Mouse (Mus musculus) heart, postnatal 36 days (tissue): ENCODE results near the gene Tfdp1. TPM values are rescaled to one million over a fixed set of nuclear protein-coding genes. Genes with fewer than 3 reads are reported as not detected.
A peak's percentile ranks its signal among the peaks of the same experiment; 100 is the strongest.
"Not testable (repeated sequence)": the region's sequence is repeated elsewhere in the genome, so short reads cannot be mapped to it uniquely, and the experiment has no call there.

Source experiments
- DNase-seq, 2 experiments: peaks; one replicate each; pipeline ENCODE4 v3.0.0; 2021 to 2022
- intact Hi-C: fragments of 180-260 bp; cut with DNase I; formaldehyde crosslinking; loops from one replicate; pipeline ENCODE4 v1.15.1; 2025
- total RNA-seq, 2 experiments: library from RNA; stranded (reverse); gene quantifications; 2 replicates each; pipeline ENCODE4 v1.2.3; 2021

Gene Tfdp1
- 10 to 100 TPM; 32.3 to 35.0 TPM for total RNA-seq

DNA sequence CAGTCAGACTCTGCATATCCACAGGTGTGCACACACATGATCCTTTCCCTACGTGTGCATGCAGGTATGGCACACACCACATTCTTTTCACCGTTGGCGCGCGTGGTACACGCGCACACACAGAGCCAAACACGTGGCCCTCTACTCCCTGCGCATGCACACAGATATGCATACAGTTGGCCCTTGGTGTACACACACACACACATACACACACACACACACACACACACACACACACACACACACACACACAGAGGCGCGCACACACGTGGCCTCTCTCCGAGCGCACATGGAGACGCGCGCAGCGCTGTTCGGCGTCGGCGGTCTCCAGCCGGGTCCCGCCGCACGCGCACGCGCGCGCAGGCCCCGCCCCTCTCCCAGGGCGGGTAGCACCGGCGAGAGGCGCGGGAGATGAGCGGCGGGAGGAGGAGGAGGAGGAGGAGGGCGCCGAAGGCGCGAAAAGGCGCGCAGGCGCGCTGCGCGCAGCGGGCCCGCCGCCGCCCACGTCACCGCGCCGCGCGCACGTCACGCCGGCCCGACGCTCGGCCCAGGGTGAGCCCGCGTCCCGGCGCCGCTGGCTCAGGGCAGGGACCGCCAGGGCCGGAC, at the start of gene Tfdp1:
TSS of gene Tfdp1 (plus strand) at position 497 of the 606 bp plus-strand sequence.
- peak; percentile 66 to 75 for DNase-seq
- intact Hi-C loops: no loop called here

DNA sequence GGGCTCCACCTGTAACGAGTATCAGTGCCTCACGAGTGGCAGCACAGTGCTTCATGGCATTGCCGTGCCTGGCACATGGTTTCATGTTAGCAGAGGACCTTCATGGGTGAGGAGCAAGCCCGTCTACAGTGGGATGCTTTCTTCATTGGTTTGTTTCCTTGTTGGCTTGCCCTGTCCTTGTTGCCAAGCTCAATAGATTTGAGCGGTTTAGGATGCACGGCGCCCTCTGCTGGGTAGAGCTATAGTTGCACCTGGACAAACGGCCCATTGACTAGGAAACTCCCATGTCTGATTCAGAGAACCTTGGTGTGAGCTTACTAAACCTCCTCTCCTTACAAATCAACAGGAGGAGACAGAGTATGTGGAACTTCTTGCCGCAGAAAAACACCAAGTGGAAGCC, 46.2 kb upstream of the Tfdp1 start:
- intact Hi-C loops: no loop called here
- peak; percentile 72 to 81 for DNase-seq

DNA sequence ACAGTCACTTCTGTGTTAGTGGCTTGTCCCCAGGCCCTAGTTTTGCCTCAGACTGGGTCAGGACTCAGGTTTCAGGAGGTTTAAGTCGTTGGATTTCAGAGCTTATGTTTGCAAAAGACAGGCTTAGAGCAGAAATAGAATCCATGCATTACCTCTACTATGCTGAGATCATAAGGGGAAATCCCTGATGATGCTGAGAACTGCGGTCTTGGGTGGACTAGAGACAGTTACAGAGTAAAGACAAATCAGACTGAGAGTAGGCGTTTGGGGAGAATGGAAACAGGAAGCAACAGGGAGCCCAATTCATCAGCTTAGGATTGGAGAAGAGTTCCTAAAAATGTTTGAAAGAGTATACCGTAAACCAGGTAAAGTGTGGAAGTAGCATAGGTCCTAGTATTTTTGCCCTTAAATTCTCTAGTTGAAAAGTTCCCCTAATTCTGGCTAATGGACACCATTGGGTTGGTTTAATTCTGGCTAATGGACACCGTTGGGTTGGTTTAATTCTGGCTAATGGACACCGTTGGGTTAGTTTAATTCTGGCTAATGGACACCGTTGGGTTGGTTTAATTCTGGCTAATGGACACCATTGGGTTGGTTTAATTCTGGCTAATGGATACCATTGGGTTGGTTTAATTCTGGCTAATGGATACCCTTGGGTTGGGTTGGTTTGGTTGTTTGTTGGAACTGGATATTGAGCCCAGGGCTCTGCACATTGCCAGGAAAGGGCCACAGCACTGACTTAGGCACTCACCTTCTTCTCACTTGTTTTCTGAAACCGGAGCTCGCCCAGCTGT, 44.7 kb upstream of the Tfdp1 start:
- intact Hi-C loops: no loop called here
- no peak for DNase-seq

GRCm38 (mm10) chr8:13299571-13299970, 39.0 kb upstream of the Tfdp1 start:
- intact Hi-C loops: no loop called here
- no peak for DNase-seq

DNA sequence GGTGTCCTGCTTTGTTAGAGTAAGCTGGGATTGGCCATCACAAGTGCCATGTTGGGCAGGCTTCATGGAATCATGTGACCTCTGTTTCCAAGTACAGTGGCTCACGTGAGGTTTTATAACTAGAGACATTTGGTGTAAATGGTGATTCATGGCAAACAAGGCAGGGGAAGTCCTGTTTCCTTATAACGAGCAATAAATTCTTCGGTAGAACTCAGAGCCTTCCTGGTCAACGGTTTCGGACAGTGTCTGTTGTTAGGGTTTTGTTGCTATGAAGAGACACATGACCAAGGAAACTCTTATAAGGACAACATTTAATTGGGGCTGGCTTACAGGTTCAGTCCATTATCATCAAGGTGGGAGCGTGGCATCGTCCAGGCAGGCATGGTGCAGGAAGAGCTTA, 37.5 kb upstream of the Tfdp1 start:
- intact Hi-C loops: no loop called here
- no peak for DNase-seq

- intact Hi-C loops: no loop called here
- no peak for DNase-seq
Measured at GRCm38 (mm10) chr8:13305459-13305858, 33.1 kb upstream of the Tfdp1 start.

DNA sequence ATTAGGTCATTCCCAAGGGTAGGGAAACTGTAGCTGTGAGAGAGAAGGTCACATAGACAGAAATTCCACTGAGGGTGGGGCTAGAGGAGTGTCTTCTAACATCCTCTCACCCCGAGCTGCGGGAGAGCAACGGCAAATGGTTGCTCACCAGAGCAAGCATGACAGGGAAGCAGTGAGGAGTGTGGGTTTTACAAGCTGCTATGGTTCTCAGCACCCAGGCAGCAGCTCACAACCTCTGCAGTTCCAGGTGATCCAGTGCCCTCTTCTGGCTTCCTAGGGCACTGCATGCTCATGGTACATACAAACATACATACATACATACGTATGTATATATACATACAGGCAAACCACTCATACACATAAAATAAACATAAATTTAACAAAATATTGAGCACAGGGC, 32.7 kb upstream of the Tfdp1 start:
- no peak for DNase-seq
- intact Hi-C loops: no loop called here

DNA sequence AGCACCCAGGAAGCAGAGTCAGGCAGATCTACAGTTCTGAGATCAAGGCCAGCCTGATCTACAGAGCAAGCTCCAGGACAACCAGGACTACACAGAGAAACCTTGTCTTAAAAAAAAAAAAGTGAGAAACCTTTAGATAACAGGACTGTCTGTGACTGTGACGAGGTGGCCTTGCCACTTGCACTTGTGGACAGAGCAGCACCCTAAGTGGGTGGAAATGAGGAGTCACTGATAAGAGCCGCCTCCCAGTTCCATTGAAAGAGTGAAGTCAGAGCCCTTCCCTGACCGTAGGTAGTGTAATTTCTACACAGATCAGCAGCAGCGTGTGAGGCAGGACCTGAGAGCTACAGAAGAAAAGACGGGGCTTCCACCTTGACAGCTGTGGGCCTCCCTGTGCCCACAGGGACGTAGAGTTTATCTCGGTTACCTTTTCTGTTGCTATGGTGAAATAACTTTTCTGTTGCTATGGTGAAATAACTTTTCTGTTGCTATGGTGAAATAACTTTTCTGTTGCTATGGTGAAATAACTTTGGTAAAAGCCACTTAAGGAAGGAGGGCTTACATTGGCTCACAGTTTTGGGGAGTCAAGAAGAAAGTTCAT, 32.1 kb upstream of the Tfdp1 start:
- no peak for DNase-seq
- intact Hi-C loops: no loop called here

DNA sequence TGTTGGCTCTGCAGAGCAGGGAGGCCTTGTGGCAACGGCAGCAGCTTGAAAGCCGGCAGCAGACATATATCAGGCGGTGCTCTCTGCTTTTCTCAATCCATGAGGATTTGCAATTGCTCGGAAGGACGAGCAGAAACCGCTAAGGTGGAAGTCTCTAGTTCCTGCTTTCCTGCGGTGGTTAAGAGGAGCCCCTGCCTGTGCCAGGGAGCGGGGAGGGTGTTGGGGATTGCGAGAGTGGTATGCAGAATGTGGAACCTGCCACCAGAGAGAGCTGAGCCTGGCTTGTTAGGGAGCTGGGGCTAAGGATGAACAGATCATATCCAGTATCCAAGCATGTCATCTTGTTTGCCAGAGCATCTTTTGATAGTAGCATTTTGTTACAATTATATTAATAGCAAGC, 31.6 kb upstream of the Tfdp1 start:
- intact Hi-C loops: no loop called here
- DNase-seq: no peak

DNA sequence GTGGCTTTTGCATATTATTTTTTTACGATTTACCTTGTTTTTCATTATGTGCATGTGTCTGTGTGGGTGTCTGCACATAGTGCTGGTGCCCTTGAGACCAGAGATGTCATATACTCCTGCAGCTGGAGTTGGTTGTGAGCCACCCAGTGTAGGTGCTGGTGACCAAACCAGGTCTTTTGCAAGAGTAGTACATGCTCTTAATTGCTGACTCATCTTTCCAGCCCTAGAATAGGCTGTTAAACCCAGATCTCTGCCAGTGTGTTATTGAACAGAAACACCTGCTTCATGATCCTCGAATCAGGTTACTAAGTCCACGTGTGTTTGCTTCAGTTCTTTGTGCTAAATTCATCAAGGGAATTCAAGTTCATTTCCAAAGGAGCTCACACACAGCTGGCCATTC, 23.6 kb upstream of the Tfdp1 start:
- intact Hi-C loops: no loop called here
- no peak for DNase-seq

GRCm38 (mm10) chr8:13316671-13317070, 21.9 kb upstream of the Tfdp1 start:
- DNase-seq: no peak

DNA sequence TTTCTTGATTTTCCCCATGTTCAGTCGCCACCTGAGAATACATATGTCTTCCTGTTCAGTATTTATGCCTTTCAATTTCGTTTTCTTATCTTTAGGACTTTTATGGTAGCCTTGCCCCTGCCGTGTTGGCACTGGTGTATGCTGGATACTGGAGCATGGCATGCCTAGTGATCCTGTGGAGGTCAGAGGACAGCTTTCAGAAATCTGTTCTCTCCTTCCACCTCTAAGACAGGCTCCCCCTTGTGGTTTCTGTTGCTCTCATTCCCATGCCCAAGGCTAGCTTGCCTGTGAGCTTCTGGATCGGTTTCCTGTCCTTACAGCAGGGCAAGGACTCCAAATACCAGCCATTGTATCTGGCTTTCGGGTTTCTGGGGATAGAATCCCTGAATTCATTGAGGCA, 12.0 kb upstream of the Tfdp1 start:
- intact Hi-C loops: no loop called here
- DNase-seq: no peak

More at GRCm38 (mm10) chr8:13316671-13317070, 21.9 kb upstream of the Tfdp1 start:
- intact Hi-C loops: no loop called here

DNA sequence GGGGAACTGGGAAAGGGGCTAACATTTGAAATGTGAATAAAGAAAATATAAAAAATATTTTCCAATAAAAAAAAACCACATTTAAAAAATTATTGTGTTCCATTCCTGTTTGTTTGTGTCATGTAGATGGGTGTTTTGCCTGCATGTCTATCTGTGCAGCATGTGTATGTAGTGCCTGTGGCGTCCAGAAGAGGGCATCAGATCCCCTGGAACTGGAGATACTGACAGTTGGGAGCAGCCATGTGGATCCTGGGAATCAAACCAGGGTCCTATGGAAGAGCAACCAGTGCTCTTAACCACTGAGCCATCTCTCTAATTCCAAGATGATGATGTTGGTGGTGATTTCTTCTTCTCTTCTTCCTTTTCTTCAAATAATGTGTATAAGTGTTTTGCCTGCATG, 3.9 kb upstream of the Tfdp1 start:
- intact Hi-C loops: no loop called here
- no peak for DNase-seq

DNA sequence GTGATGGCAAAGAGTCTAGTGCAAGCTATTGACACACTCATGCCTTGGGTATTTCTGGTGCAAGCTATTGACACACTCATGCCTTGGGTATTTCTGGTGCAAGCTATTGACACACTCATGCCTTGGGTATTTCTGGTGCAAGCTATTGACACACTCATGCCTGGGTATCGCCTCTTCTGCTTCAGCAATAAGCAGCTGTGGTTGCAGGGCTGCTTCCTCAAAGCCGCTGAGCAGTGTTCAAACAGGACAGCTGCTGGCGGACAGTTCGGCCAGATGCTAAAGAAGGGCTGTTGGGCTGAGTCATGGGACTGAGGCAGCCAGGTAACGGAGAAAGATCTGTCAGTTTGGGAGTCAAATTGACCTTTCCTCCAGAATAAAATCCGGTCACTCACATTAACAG, 1.3 kb upstream of the Tfdp1 start:
- intact Hi-C loops, DNase-seq: not testable (repeated sequence)

- intact Hi-C loops: no loop called here
Measured at GRCm38 (mm10) chr8:13337678-13338077, 873 bp upstream of the Tfdp1 start.

GRCm38 (mm10) chr8:13338901-13339645, 522 bp downstream of the Tfdp1 start:
- DNase-seq: peak; percentile 10 to 30
- intact Hi-C loops: no loop called here

More at GRCm38 (mm10) chr8:13337678-13338077, 873 bp upstream of the Tfdp1 start:
- no peak for DNase-seq

DNA sequence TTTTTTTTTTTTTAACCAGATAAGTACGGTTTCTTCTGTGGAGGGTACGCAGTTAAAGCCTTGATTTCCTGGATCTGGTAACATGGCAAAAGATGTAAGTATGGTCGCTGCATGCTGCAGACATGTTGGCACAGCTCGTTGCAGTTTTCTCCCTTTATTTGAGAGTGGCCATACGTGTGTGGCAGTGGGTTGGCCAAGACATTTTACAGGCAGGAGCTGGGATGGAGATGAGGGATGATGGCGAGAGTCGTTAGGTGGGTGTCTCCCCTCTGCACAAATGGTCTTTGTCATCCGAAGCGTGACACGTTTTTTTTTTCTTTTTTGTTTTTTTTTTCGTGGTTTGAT, 1.1 kb downstream of the Tfdp1 start:
- no peak for DNase-seq
- intact Hi-C loops: no loop called here

DNA sequence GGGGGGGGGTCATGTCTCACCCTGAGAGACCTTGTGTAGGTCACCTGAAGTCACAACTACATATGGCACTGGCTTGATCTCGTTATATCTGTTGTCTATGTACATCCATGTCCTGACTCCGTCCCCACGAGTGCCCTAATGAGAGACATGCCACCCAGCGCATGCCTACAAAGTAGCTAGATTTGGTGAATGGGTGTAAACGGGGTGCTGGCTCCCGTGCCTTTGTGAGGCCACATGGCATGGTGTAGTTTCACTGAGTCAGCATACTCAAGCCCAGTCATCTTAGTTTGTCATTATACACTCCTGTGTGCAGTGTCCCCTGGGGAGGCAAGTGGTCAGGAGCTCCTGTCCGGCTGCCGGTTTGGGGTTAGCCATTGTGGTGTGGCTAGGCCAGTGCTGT, 2.1 kb downstream of the Tfdp1 start:
- intact Hi-C loops: no loop called here
- DNase-seq: no peak

GRCm38 (mm10) chr8:13342340-13342739, 3.8 kb downstream of the Tfdp1 start:
- DNase-seq: no peak
- intact Hi-C loops: no loop called here

DNA sequence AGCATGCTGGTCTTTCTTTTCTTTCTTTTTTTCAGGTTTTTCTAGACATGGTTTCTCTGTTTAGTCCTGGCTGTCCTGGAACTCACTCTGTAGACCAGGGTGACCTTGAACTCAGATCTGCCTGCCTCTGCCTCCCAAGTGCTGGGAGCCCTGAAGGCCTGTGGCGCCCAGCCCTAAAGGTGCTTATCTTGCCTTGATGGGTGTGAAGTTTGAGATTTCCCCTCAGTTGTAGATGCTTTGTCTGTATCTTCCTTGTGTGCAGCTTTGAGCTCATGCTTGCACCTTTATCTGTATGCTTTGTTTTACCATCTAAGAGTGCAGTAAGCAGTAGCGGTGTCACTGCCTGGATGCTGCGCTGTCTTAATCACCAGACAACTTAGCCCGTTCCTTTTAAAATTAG, 4.6 kb downstream of the Tfdp1 start:
- intact Hi-C loops: no loop called here
- no peak for DNase-seq

DNA sequence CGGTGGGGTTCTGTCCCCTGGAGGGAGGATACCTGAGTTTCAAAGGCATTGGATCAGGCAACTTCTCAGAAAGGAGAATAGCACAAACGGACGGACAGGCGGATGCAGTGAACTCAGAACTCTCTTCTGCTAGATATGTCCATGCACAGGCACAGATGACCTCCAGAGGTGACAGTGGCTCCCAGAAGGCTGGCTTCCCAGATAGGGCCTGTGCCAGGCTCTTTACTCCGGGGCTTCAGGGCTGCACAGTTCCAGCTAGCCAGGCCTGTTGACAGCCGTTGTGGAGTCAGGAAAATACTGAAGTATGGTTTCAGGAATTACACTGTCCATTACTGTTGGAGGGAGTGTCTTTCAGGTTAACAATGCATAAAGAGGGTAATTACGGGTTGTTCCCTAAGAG, 11.5 kb downstream of the Tfdp1 start:
- DNase-seq: peak; percentile 16 to 28
- intact Hi-C loops: no loop called here
